Mouse (Mus musculus): ENCODE results near the gene Rps6kb2. TPM values are rescaled to one million over a fixed set of nuclear protein-coding genes. Genes with fewer than 3 reads are reported as not detected.

Gene Rps6kb2
- polyA plus RNA-seq, 1 experiment from 2014 or later = 68.2 TPM

DNA sequence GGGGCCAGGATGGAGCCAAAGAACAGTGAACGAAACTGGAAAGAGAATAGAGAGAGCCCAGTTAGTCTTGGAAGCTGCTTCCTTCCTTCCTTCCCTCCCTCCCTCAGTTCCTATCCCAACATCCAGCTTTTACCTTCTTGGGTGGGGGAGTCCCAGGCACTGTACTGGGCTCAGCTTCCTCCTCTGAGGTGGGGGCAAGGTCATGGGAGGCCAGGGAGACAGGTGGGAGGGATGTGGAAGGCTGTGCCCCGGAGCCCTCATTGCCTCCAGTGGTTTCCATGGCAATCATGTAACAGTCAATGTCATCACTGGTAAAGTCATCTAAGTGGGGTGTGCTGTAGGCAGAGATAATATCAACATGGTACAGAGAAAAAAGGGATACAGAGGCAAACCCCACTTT, 32.9 kb upstream of the Rps6kb2 start:
- Histone ChIP-seq H3K27me3 (no peaks in the 10 kb centered on the region), H3K9ac (no peak overlapping the region), H3K27ac (no peak overlapping the region), H3K4me1 (peaks cover 40% of the 10 kb centered on the region), H3K4me3 (no peak overlapping the region), H3K9me3 (replicated peaks) (no peaks in the 10 kb centered on the region), H3K36me3 (peaks cover 55% of the 10 kb centered on the region), H3K4me2 (replicated peaks) (no peak overlapping the region)
- WGBS = 66% methylated on average over 2 of the region's 2 CpGs
- ATAC-seq (ENCODE audit: low FRiP score) = no peak

DNA sequence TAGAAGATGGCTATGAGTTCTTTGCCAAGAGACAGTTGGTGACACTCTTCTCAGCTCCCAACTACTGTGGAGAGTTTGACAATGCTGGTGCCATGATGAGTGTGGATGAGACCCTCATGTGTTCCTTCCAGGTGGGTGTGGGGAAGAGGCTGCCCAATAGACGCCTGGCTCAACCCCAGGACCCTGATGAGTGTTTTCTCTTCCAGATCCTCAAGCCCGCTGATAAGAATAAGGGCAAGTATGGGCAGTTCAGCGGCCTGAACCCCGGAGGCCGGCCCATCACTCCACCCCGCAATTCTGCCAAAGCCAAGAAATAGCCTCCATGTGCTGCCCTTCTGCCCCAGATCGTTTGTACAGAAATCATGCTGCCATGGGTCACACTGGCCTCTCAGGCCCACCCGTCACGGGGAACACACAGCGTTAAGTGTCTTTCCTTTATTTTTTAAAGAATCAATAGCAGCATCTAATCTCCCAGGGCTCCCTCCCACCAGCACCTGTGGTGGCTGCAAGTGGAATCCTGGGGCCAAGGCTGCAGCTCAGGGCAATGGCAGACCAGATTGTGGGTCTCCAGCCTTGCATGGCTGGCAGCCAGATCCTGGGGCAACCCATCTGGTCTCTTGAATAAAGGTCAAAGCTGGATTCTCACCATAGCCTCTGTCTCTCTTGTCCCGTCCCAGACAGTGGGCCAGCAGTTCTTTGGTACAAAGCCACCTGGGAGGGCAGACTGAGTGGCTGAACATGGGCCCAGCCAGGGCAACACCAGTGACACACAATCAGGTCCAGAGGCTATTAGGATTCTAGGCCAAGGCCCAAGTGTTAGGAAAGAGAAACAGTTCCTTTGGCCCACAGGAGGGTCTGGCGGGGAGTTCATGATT, 31.9 kb upstream of the Rps6kb2 start:
- no peak for ATAC-seq (ENCODE audit: low FRiP score)
- peak overlapping the region; percentile 23; the same call in 1 of the 2 replicates for H3K9ac ChIP-seq
- H3K27ac ChIP-seq = no peak overlapping the region
- no peaks in the 10 kb centered on the region for H3K9me3 ChIP-seq (replicated peaks)
- peaks cover 55% of the 10 kb centered on the region for H3K36me3 ChIP-seq
- H3K4me2 ChIP-seq (replicated peaks) = no peak overlapping the region
- 81% methylated on average over 12 of the region's 12 CpGs for WGBS
- H3K4me3 ChIP-seq = no peak overlapping the region
- no peaks in the 10 kb centered on the region for H3K27me3 ChIP-seq
- H3K4me1 ChIP-seq = peaks cover 30% of the 10 kb centered on the region

DNA sequence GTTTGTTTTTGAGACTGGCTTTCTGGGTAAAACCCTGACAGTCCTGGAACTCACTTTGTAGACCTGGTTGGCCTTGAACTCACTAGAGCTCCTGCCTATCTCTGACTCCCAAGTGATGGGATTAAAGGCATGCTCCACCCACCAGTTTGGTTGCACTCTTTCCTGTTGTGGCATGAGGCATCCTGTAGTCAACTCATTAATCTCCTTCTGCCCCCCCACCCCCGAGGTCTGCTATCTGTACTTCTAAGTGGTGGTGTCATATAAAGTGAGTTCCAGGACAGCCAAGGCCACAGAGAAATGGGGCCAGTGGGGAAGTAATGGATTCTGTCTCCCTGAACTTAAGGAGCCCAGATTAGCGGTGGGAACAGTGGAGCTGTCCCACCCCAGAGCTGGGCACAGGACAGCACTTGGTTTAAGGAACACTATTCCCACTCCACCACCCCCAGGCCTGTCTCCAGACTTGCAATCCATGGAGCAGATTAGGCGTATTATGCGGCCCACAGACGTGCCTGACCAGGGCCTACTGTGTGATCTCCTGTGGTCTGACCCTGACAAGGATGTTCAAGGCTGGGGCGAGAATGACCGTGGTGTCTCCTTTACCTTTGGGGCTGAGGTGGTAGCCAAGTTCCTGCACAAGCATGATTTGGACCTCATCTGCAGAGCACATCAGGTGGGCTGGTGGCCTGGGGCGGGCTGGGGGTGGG, 31.0 kb upstream of the Rps6kb2 start:
- no peak for ATAC-seq (ENCODE audit: low FRiP score)
- Histone ChIP-seq H3K9ac (no peak overlapping the region), H3K27me3 (no peaks in the 10 kb centered on the region), H3K9me3 (replicated peaks) (no peaks in the 10 kb centered on the region), H3K4me3 (no peak overlapping the region), H3K27ac (no peak overlapping the region), H3K36me3 (peaks cover 51% of the 10 kb centered on the region), H3K4me1 (peaks cover 29% of the 10 kb centered on the region), H3K4me2 (replicated peaks) (no peak overlapping the region)
- WGBS = 91% methylated on average over 8 of the region's 8 CpGs

DNA sequence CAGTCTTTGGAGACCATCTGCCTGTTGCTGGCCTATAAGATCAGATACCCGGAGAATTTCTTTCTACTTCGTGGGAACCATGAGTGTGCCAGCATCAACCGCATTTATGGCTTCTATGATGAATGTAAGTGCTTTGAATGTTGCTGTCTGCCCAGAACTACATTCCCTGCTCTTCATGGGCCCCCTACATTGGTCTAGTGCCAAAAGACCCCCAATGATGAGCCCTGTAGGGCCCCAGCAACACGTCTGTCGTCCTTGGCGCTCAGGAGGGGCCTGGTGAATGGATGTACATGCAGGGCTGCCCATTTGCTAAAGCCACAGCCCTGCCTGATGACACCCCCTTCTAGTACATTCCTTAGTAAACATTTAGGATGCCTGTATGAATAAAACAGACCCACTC, 30.0 kb upstream of the Rps6kb2 start:
- peak overlapping the region; percentile 91 for H3K4me3 ChIP-seq
- peak overlapping the region; percentile 99 for H3K9ac ChIP-seq
- peaks cover 48% of the 10 kb centered on the region for H3K36me3 ChIP-seq
- no peak for ATAC-seq (ENCODE audit: low FRiP score)
- 0 out of 2 replicates have a peak, but pooled peaks cover under 1% of the 10 kb centered on the region for H3K27me3 ChIP-seq
- no peak overlapping the region for H3K27ac ChIP-seq
- H3K9me3 ChIP-seq (replicated peaks) = no peaks in the 10 kb centered on the region
- peak overlapping the region; percentile 83 for H3K4me2 ChIP-seq (replicated peaks)
- WGBS = 66% methylated on average over 6 of the region's 6 CpGs
- H3K4me1 ChIP-seq = peaks cover 29% of the 10 kb centered on the region

DNA sequence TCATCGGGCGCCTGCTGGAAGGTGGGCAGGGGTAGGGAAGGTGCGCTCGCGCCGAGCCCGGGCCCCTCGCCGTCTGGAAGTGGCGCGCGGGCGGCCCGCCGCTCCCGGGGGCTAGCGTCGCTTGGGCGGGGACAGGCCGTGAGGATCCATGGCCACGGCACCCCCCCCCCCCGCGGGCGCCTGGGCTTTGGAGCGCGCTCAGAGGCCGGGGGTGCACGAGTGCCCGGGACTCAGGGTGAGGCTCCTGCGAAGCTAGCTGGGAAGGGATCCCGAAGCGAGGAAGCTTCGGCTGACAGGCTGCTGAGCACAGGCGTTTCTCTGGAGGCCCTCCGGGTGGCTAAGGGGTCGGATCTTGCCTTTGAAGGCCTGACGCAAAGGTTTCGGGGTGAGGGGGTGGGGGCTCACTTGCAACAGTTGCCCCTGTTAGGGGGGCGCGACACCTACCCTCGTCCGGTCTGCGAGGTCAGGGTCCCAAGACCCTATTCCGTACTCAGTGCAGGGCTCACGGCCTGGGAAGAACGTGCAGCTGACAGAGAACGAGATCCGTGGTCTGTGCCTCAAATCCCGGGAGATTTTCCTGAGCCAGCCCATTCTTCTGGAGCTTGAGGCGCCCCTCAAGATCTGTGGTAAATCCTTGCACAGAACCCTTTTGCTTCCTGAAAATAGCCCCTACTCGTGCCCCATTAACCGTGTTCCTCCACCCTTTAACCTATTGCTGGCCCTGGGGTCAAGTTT, 29.3 kb upstream of the Rps6kb2 start:
- Histone ChIP-seq H3K4me1 (peaks cover 29% of the 10 kb centered on the region), H3K9ac (peak overlapping the region; percentile 99), H3K9me3 (replicated peaks) (no peaks in the 10 kb centered on the region), H3K4me2 (replicated peaks) (peak overlapping the region; percentile 83), H3K27ac (peak overlapping the region; percentile 94), H3K4me3 (peak overlapping the region; percentile 91), H3K36me3 (peaks cover 41% of the 10 kb centered on the region), H3K27me3 (0 out of 2 replicates have a peak, but pooled peaks cover 4% of the 10 kb centered on the region)
- WGBS = under 1% methylated on average over 45 of the region's 52 CpGs
- ATAC-seq (ENCODE audit: low FRiP score) = peak; percentile 67

DNA sequence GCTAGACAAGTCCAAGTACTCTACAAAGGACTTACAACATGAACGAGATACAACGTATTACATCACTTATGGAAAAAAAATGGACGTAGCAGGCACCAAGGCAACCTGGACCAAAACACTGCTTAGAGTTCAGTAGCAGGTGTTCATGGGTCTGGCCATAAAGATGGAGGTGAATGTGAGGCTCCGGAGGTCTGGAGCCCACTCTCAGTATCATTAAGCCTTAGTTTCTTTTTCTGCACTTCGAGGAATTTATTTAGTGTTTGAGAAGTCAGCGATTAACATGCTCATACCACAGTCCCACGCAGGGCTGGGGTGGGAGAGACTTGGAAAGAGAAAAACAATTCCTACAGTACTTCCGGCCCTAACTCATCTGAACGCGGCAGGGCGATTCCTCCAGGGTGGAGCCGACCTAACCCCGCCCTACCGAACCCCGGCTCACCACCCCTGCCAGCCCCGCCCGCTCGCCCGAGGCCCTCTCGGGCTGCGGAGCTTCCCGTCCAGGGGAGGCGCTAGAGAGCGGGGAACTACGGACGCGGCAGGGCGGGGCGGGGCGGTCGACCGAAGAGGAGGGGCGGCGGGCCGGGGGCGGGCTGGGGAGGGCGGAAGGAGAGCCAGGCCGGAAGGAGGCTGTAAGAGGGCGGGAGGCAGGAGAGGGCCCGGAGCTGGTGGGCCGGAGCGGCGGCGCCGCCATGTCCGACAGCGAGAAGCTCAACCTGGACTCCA, 28.5 kb upstream of the Rps6kb2 start, which contains the start of gene Ppp1ca:
TSS of gene Ppp1ca (plus strand) at position 538 of the 723 bp plus-strand sequence.
- peaks cover 24% of the 10 kb centered on the region for H3K4me1 ChIP-seq
- peak within 1 kb of the TSS; percentile 99 for H3K9ac ChIP-seq
- peak within 1 kb of the TSS; percentile 94 for H3K27ac ChIP-seq
- peak within 1 kb of the TSS; percentile 91 for H3K4me3 ChIP-seq
- ATAC-seq (ENCODE audit: low FRiP score) = peak; percentile 92
- H3K9me3 ChIP-seq (replicated peaks) = no peaks in the 10 kb centered on the region
- 0 out of 2 replicates have a peak, but pooled peaks cover 4% of the 10 kb centered on the region for H3K27me3 ChIP-seq
- 8% methylated on average over 40 of the region's 47 CpGs for WGBS
- peak within 1 kb of the TSS; percentile 83 for H3K4me2 ChIP-seq (replicated peaks)
- peaks cover 33% of the 10 kb centered on the region for H3K36me3 ChIP-seq

DNA sequence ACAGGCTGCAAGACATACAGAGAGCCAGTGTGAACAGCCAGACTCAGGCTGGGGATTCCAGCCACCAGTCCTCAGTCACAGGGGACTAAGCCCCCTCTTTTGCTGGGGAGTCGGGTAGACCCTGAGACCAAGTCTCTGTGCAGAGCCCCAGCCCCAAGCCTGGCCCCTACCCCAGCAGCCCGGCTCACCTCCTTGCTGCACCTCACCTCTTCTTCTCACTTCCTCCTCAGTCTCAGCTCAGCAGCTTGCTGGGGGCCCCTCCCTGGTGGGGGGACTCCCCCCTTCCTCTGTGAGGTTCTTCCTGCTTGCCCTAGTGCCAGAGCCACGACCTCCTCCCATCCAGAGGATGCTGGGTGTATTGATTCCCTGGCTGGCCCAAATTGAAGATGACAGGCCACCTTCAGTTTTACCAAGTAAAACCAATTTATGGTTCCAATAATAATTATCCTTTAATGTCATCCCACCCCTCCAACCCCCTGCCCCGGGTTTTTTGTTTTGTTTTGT, 27.7 kb upstream of the Rps6kb2 start, which contains the start of gene Tbc1d10c:
TSS of gene Tbc1d10c (minus strand) at position 454 of the 504 bp plus-strand sequence.
- H3K4me3 ChIP-seq = peak within 1 kb of the TSS; percentile 91

DNA sequence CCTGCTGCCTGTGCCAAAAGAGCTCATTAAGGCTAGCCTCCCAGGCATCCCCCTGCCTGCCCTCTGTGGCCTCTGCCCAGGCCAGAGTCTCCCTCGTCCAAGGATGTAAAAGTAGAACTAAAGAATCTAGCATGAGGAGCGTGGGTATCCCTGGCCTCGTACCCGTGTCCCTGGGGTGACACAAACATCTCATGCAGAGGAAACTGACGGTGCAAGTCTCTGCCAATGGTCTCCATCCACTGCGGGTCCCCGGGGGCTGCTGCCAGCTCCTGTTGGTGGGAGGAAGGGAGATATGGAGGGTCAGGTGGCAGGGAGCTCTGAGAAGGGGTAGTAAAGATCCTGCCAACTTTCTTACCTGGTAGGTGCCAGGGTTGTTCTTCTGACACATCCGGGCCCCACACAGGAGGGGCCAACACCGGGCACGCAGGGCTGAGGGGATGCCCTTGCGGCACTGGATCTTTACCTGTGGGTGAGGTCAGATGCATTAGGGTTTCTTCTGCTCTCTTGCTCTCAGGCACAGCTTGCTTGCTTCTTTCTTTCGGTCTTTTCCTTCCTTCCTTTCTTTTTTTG, 26.0 kb upstream of the Rps6kb2 start:
- peaks cover 4% of the 10 kb centered on the region; the same call in 1 of the 2 replicates for H3K27me3 ChIP-seq
- H3K4me3 ChIP-seq = no peak overlapping the region
- ATAC-seq (ENCODE audit: low FRiP score) = no peak
- H3K9me3 ChIP-seq (replicated peaks) = no peaks in the 10 kb centered on the region
- no peak overlapping the region for H3K4me2 ChIP-seq (replicated peaks)
- H3K36me3 ChIP-seq = peaks cover 8% of the 10 kb centered on the region
- H3K27ac ChIP-seq = no peak overlapping the region
- peaks cover 28% of the 10 kb centered on the region for H3K4me1 ChIP-seq
- 86% methylated on average over 12 of the region's 12 CpGs for WGBS
- H3K9ac ChIP-seq = no peak overlapping the region

More for the DNA sequence above, 27.7 kb upstream of the Rps6kb2 start, which contains the start of gene Tbc1d10c:
- H3K36me3 ChIP-seq = peaks cover 25% of the 10 kb centered on the region
- peak within 1 kb of the TSS; percentile 83 for H3K4me2 ChIP-seq (replicated peaks)
- H3K9me3 ChIP-seq (replicated peaks) = no peaks in the 10 kb centered on the region
- ATAC-seq (ENCODE audit: low FRiP score) = no peak
- H3K27ac ChIP-seq = peak within 1 kb of the TSS; percentile 94
- 69% methylated on average over 4 of the region's 4 CpGs for WGBS
- H3K9ac ChIP-seq = peak within 1 kb of the TSS; percentile 99
- peaks cover 22% of the 10 kb centered on the region for H3K4me1 ChIP-seq
- H3K27me3 ChIP-seq = 0 out of 2 replicates have a peak, but pooled peaks cover 4% of the 10 kb centered on the region

DNA sequence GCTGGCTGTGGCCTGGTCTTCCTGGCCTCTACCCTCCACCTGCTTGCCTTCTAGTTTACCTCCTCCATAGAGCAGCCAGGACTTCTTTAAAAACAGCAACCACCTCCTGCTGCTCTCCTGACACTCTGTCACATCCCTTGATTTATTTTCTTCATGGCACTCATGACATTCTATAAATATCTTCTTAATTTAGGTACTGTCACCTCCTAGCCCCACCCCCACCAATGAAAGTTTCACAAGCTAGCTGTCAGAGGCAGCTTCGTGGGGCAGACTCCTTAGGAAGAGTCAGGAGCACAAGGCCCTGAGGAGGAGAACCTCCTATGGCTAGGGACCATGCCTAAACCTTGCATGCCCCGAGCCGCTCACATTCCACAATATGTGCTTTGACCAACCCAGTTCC, 24.1 kb upstream of the Rps6kb2 start:
- Histone ChIP-seq H3K9ac (no peak overlapping the region), H3K36me3 (no peaks in the 10 kb centered on the region), H3K27ac (no peak overlapping the region), H3K4me1 (peaks cover 19% of the 10 kb centered on the region), H3K9me3 (replicated peaks) (no peaks in the 10 kb centered on the region), H3K4me2 (replicated peaks) (no peak overlapping the region), H3K27me3 (peaks cover 4% of the 10 kb centered on the region; the same call in 1 of the 2 replicates), H3K4me3 (no peak overlapping the region)
- ATAC-seq (ENCODE audit: low FRiP score) = no peak
- 71% methylated on average over 3 of the region's 3 CpGs for WGBS

DNA sequence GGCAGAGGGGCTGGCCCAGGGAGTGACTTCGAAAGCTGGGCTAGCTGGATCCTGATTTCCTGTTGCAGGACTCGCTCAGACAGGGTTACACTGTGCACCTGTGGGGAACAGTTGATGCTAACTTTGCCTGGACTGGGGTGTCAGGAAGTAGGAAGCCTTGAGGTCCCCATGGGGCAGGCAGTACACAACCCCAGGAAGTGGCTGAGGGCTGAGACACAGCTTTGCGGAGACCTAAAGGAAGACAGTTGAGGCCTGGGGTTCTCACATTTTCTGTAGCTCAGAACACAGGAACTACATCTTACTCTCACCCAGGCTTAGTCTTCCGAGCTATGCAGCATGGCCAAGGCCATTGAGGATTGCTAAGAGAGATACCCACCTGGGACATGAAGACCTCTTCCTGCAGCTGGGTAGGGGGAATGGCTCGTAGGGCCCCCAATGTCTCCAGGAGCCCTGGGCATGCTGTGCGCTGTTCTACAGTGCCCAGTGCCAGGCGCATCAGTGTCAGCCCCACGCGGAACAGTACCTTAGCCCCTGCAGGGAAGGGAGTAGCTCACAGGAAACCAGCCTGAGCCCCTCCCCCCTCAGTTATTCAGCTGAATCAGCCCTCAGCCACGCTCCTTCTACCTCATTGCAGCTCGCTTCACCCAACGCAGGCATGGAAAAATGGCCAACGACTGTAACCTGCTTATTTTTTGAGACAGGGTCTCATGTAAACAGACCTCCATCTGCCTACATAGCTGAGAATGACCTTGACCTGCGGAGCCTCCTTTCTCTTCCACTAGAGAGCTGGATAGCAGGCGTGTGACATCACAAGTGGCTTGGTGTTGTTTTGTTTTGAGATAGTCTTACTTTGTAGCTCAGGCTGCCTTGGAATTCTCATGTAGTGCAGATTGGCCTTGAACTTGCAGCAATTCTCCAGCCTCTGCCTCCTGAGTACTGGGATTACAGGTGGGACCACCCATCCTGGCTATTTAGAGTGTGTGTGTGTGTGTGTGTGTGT, 22.1 kb upstream of the Rps6kb2 start:
- no peak overlapping the region for H3K4me3 ChIP-seq
- no peak for ATAC-seq (ENCODE audit: low FRiP score)
- peaks cover 22% of the 10 kb centered on the region for H3K4me1 ChIP-seq
- H3K4me2 ChIP-seq (replicated peaks) = no peak overlapping the region
- H3K27me3 ChIP-seq = peaks cover 4% of the 10 kb centered on the region; the same call in 1 of the 2 replicates
- H3K27ac ChIP-seq = no peak overlapping the region
- no peak overlapping the region for H3K9ac ChIP-seq
- H3K9me3 ChIP-seq (replicated peaks) = no peaks in the 10 kb centered on the region
- no peaks in the 10 kb centered on the region for H3K36me3 ChIP-seq
- 60% methylated on average over 15 of the region's 15 CpGs for WGBS

Data from hindbrain, embryonic 12.5 days (tissue).